Mouse (Mus musculus) left cerebral cortex, adult 9 months (tissue): Measurements from ENCODE around the gene Pmpcb.
"Not testable (repeated sequence)": the region's sequence is repeated elsewhere in the genome, so short reads cannot be mapped to it uniquely, and the experiment has no call there.

Source experiments
- DNase-seq, 2 experiments: peaks; one replicate each; pipeline ENCODE4 v3.0.0; 2022; ENCODE audit warnings: low spot score in 2 of 2

Pmpcb gene

DNA sequence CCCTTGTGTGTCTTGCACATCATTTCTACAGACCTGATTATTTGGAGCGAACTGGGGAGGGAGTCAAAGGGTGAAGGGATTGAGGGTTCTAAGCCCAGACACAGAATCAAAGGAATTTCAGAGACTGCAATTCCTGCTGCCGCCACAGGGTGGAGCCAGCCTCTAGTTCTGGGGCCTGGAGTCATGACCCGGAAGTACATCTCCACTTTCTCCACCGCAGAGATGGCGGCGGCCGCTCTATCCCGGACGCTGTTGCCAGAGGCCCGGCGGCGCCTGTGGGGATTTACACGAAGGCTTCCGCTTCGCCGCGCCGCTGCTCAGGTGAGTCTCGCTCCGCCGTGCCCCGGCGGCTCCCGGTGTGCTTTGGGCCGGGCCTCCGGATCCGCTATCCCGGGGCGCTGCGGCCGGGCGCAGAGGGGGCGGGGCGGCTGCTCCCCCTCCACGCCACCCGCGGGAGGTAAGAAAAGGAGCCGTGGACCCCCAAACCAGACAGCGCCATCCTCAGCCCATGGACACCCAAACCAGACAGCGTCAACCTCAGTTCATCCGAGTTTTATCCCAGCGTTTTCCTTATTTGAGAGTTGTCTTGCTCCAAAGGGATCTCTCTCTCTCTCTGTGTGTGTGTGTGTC is at the start of gene Pmpcb:
Pmpcb (plus strand) TSS at position 186 of the 630 bp plus-strand sequence.
- peak; percentile 76 to 94 for DNase-seq

GRCm38 (mm10) chr5:21692230-21692629 is 44.7 kb upstream of the Pmpcb start:
- DNase-seq = no peak

GRCm38 (mm10) chr5:21693372-21693870 is 43.5 kb upstream of the Pmpcb start:
- DNase-seq = no peak

DNA sequence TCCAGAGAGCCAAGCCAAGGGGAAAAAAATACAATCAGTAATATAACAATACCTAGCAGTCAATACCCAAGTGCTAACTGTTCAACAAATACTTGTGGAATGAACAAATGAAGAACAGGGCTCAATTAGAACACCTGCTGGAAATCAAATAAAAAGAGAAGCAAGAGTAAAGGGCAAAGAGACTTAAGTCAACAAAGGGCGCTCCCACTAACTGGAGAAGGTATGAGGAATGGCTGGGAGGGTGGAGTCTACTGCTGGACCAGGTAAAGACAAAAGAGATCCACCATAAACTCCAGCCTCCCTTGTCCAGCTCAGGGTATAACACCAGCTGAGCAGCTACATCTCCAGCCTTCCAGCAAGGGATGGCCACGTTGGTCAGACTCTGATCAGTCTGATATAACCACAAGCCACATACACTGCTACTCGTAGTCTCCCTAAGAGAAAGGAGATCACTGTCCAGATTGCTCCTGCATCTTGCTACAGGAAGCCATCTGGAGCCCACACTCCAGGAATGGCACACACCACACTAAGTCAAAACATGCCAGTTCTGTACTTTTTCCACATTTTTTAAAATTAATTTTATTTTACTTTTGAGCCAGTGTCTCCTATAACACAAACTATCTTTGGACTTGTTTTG is 42.0 kb upstream of the Pmpcb start:
- no peak for DNase-seq

DNA sequence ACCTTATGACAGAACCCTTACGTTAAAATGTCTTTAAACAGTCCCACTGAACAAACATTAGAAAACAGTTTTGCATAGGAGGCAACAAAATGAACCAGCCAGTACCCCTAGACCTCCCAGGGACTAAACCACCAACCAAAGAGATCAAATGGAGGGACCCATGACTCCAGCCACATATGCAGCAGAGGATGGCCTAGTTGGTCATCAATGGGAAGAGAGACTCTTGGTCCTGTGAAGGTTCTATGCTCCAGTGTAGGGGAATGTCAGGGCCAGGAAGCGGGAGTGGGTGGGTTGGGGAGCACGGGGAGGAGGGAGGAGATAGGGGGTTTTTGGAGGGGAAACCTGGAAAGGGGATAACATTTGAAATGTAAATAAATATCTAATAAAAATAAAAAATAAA is 37.4 kb upstream of the Pmpcb start:
- DNase-seq = not testable (repeated sequence)

GRCm38 (mm10) chr5:21700272-21700821 is 36.6 kb upstream of the Pmpcb start:
- no peak for DNase-seq

DNA sequence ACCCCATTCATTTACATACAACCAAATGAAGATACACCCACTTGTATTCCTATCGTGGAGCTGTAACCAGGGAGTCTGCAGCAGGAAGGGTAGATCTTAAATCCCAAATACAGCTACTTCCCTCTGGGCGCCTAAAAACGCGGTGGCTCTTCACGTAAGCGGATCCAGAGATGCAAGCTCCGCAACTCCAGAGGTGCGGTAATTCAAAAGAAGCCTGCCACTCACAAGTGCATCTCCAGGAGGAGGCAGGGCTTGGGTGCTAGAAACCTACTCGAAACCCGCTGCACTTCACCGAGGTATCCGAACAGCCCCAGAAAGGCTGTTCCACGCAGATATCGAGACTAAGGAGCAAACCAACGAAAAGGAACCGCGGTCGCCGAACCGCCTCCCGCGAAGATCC is 36.0 kb upstream of the Pmpcb start:
- no peak for DNase-seq

GRCm38 (mm10) chr5:21701351-21702008 is 35.5 kb upstream of the Pmpcb start, which contains the start of gene Napepld:
Gene Napepld (minus strand): TSS chr5:21701396.
- DNase-seq = peak; percentile 94 to 99

DNA sequence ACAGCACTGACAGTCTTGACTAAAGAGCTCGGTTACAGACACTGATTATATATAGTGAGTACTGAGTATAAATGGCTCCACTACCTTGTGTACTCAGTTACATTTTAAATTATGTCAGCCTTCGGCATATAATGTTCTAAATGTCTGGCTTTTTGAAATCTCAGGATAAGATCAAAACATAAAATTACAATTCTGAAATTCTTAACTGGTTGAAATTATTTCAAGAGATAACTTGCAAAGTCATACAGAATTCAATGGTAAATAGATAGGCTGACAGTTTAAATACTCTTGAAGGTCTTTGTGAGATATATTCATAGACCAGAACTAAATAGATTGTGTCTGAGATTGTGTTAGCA is 35.0 kb upstream of the Pmpcb start:
- DNase-seq = no peak

DNA sequence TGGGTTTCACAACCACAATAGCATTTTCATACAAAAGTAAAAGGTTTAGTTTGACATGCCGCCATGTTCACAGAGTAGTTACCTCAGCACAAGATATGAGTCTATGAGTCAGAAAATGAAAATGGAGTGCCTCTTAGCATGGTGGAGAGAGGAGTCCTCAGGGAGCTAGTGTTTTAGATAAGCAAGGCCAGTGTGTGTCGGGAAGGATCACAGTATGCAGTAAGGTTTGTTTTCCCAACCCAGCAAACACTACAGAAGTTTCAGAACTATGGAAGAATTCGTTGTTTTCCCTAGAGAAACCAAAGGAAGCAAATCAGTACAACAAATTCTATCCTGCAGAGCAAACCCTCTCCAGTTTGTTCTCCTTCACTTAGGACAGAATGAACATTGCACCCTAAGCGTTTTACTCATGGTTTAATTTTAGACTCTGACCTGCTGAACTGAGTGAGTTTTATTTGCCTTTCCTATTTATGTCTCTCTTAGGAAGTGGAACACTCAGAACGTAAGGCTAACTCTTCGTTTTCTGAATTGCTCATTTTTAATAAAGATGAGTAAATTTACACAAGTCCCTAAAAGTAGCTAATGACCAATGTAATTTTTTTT is 34.0 kb upstream of the Pmpcb start:
- DNase-seq = no peak

DNA sequence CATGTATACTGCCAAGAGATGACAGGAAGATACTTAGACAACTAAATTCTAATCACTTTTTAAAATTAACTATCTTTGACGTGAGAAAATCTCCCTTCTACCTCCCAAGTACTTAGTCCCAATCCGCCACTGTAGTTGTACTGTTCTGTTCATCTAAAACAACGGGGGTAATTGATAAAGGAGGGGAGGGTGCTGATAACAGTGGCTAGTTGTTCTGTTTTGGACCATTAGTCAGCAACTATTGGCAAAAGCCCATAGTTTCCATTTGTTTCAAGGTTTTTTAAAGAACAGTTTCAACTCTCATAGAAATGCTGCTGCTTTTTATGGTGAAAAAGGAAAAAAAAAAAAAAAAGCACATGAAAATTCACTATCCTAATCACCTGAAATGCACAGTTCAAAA is 33.2 kb upstream of the Pmpcb start:
- no peak for DNase-seq

DNA sequence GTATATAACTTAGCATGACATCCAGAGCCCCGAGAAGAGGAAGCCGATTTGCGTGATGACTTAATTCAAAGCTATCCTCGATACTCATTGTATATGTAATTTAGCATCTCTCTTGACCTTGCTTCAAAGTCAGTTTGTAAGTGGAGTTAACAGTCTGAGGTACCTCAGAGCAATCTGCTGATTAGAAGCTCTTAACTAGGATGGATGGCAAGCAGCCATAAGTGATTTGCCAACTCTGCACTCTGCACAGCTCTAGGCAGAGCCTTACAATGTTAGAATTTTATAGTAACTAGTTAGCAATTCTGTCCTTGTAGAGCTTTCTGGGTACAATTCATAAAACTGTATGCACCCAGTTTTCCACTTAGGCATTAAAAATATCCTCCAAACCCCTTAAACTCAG is 30.4 kb upstream of the Pmpcb start:
- DNase-seq = no peak

GRCm38 (mm10) chr5:21708011-21708410 is 28.9 kb upstream of the Pmpcb start:
- DNase-seq = not testable (repeated sequence)

DNA sequence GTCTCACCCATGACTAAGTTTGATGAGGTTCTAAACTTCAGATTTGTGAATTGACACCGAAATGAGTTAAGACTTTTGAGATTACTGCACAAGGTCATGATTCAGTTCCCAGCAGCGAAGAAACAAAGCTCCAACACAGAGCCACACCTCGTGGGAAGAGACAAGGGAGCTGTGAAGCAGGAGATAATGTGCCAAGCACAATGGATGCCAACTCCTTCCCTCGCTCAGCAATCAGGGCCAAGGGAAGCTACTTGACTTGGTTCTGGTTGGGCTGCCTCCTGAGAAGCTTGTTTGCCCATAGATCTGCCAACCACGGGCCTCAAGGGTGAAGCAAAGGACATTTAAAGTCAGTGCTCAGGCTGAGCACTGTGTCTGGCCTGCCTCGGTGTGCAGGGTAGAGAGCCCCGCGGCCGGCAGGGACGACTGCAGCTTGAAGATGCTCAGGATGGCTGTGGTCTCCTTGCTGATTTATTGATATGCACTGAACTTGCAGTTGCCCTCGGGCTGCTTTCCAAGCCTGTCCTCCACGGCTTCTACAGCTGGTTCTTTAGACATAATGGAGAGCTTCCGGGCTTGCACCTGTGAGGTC is 24.7 kb upstream of the Pmpcb start:
- no peak for DNase-seq

- no peak for DNase-seq
Observed at GRCm38 (mm10) chr5:21714447-21714846, 22.5 kb upstream of the Pmpcb start.

DNA sequence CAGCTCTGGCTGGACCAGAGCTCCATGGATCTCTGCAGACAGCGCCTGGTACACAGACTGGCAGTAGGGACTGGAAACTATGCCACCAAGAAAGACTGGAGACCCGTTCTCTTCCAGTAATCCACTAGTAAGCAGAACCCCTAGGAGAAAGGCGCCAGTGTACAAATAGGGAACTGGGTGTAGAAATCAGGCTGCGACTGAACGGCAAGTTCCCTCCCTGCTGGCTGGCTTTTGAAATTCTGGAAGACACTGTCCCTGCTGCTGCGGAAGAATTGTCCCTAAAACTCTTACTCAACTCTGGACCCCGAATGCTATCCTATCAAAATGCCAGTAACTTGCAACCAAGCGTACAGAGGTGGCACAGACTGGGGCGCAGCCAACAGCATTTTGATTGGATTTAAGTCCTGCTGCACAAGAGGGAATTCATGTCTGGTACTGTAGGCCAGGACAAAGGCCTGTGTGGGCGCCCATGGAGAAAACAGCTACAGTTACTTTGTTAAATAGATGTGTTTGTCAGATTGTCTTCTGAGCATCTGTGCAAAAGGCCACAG is 19.7 kb upstream of the Pmpcb start:
- DNase-seq = no peak

DNA sequence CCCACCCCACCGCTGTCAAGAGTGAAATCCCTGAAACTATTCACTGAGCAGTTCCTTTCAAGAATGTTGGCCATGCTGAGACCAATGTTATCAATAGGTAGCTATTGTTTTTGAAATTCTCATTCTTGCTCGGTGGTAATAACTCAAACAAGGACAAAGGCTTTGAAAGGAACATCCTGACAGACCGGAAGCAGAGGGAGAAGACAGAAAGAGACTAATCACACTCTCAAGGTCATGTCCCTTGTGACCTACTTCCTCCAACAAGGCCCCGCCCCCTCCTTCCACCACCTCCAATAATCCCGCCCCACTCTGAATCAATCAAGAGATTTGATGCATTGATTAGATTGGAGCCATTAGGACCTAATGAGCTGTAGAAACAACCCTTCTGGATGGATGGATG is 18.4 kb upstream of the Pmpcb start:
- no peak for DNase-seq

GRCm38 (mm10) chr5:21719209-21719608 is 17.7 kb upstream of the Pmpcb start:
- no peak for DNase-seq

DNA sequence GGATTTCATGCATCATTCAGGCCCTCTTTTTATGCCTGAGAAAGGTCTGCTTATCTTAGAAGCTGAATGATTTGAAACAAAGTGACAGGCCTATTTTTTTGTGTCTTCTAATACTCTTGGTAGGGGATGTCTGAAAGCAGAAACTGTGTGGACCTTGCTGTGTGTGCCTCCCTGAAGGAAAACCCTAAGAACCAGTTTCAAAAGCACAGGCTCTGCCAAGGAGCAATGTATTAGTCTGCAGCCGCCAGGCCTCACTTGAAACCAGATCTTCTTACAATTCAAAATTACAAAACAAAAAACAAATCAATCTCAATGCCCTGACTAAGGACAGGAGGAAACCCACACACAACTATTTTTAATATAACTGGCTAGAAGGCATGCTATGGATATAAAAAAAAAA is 12.5 kb upstream of the Pmpcb start:
- DNase-seq = no peak

DNA sequence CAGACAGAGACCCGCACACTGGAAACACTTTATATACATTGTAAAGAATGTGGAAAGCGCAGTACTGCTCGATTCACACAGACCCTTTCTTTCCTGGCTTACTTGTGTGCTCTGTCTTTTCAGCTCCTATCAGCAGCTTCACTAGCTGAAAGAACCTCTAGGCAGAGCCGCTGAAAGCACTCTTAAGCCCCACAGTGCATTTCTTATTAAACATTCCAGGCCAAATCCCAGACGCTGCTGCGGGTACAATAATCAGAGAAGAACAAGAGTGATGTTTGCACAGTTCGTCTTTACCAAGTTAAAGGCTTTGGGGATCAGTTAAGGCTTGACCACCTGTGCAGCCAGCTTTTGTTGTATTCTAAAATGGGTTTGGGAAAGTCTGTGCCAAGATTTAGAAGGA is 12.1 kb upstream of the Pmpcb start:
- no peak for DNase-seq

GRCm38 (mm10) chr5:21729107-21729506 is 7.8 kb upstream of the Pmpcb start:
- no peak for DNase-seq
